Mouse (Mus musculus) spleen, adult 2 months (tissue): ENCODE measurements at regions not wholly inside any gene's neighbourhood (a gene's known extent, or its start where the extent isn't known, plus 50 kb on each side); places are given as distances from the start of the nearest gene placed in this dataset.

Experiments used
- DNase-seq, 2 experiments: peaks; one replicate each; pipeline versions ENCODE4 v3.0.0 to v3.0.0-alpha.2; 2012 to 2021; ENCODE audit warnings: low spot score in 2 of 2, low read depth in 1 of 2
- H3K27ac ChIP-seq: fragments of 200-500 bp; 2 replicates; pipeline ENCODE4 v1.5.1; 2012; ENCODE audit warnings: low read length, inconsistent platforms; ENCODE audit not compliant: insufficient read depth
- H3K27me3 ChIP-seq: fragments of 200-500 bp; 2 replicates; pipeline ENCODE4 v1.6.1; 2012; ENCODE audit warnings: mild to moderate bottlenecking, moderate library complexity, low read length, inconsistent platforms; ENCODE audit not compliant: control insufficient read depth, insufficient read depth
- H3K36me3 ChIP-seq: fragments of 200-500 bp; 2 replicates; pipeline ENCODE4 v1.6.1; 2012; ENCODE audit warnings: mild to moderate bottlenecking, low read length, inconsistent platforms; ENCODE audit not compliant: control insufficient read depth, insufficient read depth
- H3K4me1 ChIP-seq: fragments of 200-500 bp; 2 replicates; pipeline ENCODE4 v1.6.1; 2011; ENCODE audit warnings: inconsistent platforms; ENCODE audit not compliant: control insufficient read depth, insufficient read depth, insufficient read length
- H3K4me3 ChIP-seq: fragments of 200-500 bp; 2 replicates; pipeline ENCODE4 v1.5.1; 2011; ENCODE audit warnings: mild to moderate bottlenecking, inconsistent platforms; ENCODE audit not compliant: insufficient read depth, insufficient read length; ENCODE audit errors: extremely low read depth
- CTCF ChIP-seq: fragments of 200-500 bp; IDR thresholded peaks from 2 replicates; pipeline ENCODE4 v1.5.1; 2011; ENCODE audit warnings: mild to moderate bottlenecking, inconsistent platforms; ENCODE audit not compliant: insufficient read depth, insufficient read length, insufficient replicate concordance; ENCODE audit errors: extremely low read depth
- POLR2A ChIP-seq: fragments of 200-500 bp; IDR thresholded peaks from 2 replicates; pipeline ENCODE4 v1.6.1; 2011; ENCODE audit warnings: low read depth, low read length, inconsistent platforms
- WGBS: fragments of 180-500 bp; shearing (Covaris S2); methylation state at CpG from one replicate; pipeline ENCODE4 v1.1.7; 2018; 5-methylcytosine and 5-hydroxymethylcytosine counted together

DNA sequence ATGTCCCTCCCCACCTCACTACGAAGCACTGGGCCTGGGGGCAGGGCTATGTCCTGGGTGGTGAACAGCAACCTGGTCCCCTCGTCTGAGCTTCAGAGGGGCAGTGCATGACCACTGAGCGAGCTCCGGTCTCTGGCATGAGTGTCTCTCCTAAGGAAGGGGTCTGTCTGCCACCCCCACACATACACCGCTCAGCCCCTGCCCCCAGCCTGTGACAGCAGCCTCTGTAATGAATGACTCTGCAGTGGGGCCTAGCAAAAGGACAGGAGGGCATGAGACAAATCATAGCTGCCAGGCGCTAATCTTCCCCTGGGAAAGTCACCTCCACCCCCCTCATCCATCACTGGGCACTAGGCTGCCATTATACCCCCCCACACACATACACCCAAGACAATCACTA is 87.4 kb downstream of the Mrm1 start:
- Histone ChIP-seq H3K27me3 (no peaks in the 10 kb centered on the region), H3K4me3 (no peak overlapping the region), H3K4me1 (no peaks in the 10 kb centered on the region), H3K27ac (no peak overlapping the region), H3K36me3 (no peaks in the 10 kb centered on the region)
- TF ChIP-seq CTCF (no peak), POLR2A (no peak)
- DNase-seq, result no peak
- 75% methylated on average over 6 of the region's 6 CpGs for WGBS

DNA sequence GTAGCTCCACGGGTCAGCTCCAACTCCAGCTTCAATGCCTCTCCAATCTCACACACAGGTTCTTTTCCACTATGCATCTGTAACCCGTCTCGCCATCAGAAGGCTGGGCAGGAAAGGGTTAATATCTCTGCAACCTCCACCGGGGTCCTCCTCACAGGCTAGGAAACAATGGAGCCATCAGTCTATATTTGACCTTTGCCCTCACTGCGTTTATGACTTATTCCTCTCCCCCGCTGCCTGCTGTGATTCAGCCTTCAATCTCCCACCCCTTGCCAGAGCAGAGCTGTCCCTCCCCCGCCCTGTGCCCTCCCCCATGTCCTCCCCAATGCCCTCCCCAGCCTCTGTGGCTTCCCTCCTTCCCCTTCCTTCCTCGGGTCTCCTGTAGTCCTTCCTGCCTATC is 89.1 kb downstream of the Mrm1 start:
- 36% methylated on average over 8 of the region's 8 CpGs for WGBS
- TF ChIP-seq CTCF (no peak), POLR2A (no peak)
- no peak overlapping the region for H3K27ac ChIP-seq
- H3K4me3 ChIP-seq, result no peak overlapping the region
- DNase-seq, result no peak
- H3K36me3 ChIP-seq, result no peaks in the 10 kb centered on the region
- no peaks in the 10 kb centered on the region for H3K4me1 ChIP-seq
- H3K27me3 ChIP-seq, result no peaks in the 10 kb centered on the region

DNA sequence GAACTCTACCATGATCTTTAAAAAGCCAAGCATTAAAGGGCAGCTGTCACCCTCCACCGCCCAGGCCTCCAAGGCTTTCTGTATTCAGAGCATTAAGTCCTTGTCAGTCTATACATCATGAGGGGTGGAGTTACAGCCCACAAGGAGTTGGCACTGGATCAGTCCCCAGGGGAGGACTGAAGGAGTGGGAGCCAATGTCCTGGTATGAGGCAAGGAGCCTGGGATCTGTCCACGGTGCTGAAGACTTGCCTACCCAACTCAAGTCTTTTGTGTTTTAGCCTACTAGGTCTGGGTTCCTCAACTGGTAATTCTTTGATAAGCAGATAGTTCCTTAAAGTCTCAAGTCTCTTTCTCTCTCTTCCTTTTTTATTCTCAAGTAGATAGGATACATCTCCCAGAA is 90.1 kb downstream of the Mrm1 start:
- no peak for TF ChIP-seq POLR2A
- TF ChIP-seq CTCF, result no peak
- no peak overlapping the region for H3K4me3 ChIP-seq
- no peaks in the 10 kb centered on the region for H3K36me3 ChIP-seq
- no peak overlapping the region for H3K27ac ChIP-seq
- 16% methylated on average over 2 of the region's 2 CpGs for WGBS
- no peaks in the 10 kb centered on the region for H3K27me3 ChIP-seq
- no peak for DNase-seq
- H3K4me1 ChIP-seq, result no peaks in the 10 kb centered on the region

DNA sequence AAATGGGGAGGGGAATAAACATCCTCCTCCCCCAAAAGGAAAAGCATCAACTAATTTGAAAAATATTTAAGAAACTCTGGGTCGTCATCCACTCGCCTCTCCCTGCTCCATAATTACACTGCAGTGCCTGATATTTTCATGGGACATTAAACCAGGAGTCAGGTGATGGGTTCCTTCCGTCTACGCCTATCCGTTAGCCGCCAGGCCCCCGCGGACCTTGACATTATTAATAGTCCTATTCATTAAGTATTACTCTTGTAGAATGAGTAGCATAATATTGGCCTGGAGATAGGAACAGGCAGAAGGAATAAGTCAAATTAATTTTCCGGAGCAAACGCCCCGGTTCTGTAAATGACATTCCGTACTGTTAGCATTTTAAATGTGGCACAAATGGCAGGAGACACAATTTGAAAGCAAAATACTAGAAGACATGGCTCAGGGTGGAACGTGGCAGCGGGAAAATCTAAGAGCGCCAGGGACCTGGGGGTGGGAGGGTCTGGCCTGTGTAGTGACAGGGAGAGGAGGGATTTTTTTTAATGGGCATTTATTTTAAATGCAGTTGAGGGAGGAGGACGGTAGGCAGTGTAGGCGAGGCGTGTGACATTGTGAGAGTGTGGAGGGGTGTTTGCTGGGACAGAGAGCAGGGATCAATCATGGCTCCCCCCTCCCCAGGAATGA is 93.2 kb downstream of the Mrm1 start:
- DNase-seq, result no peak
- Histone ChIP-seq H3K27ac (no peak overlapping the region), H3K4me1 (no peaks in the 10 kb centered on the region), H3K27me3 (no peaks in the 10 kb centered on the region), H3K4me3 (no peak overlapping the region), H3K36me3 (no peaks in the 10 kb centered on the region)
- WGBS, result 78% methylated on average over 18 of the region's 18 CpGs
- TF ChIP-seq CTCF, result no peak
- TF ChIP-seq POLR2A, result no peak

DNA sequence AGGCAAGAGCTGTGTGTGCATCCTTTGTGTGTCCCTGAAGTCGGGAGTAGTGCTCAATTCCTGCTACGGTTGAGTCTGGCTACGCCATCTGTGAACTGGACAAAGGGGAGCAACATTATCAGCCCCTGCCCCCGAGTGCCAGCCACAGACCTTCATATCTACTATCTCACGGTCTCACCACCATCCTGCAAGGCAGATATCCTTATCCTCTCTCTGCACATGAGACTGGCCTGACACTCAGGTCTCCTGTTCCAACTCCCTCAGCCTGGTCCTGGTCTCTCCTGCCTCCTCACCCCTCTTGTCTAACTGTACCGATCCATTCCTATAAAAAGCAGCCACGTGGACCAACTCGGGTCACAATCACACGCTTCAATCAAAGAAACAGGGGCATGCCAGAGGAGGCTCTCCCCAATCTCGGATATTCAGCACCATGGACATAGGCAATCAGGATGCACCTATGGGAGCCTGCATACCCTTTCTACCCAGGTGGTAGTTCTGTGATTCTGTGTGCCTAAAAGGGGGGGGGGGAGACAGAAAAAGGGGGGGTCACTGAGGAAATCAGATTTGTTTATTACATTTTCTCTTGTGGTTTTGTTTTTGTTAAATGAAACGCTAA is 94.0 kb downstream of the Mrm1 start:
- no peak overlapping the region for H3K4me3 ChIP-seq
- H3K27me3 ChIP-seq, result no peaks in the 10 kb centered on the region
- TF ChIP-seq CTCF, result no peak
- TF ChIP-seq POLR2A, result no peak
- H3K4me1 ChIP-seq, result no peaks in the 10 kb centered on the region
- H3K27ac ChIP-seq, result no peak overlapping the region
- 55% methylated on average over 11 of the region's 11 CpGs for WGBS
- no peaks in the 10 kb centered on the region for H3K36me3 ChIP-seq
- no peak for DNase-seq

DNA sequence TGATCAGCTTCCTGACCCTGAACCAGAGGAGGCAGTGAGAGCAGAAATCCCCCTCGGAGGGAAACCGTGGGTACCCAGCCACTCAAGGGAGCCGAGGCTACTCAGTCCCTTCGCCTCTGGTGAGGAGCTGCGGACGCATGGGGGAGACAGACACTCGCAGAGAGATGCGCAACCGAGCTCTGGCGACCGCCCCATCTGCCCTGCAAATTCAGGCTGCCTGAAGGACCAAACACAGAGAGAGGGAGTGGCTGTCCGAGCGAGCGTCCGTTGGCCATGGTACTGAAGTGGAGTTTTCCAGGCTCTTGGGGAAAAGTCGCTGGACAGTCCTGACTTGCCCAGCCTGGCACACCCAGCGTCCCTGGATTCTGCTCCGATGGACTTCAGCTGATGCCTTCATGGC is 95.2 kb downstream of the Mrm1 start:
- Histone ChIP-seq H3K4me3 (no peak overlapping the region), H3K27ac (no peak overlapping the region), H3K36me3 (no peaks in the 10 kb centered on the region), H3K4me1 (no peaks in the 10 kb centered on the region), H3K27me3 (no peaks in the 10 kb centered on the region)
- WGBS, result 10% methylated on average over 18 of the region's 18 CpGs
- no peak for TF ChIP-seq CTCF
- no peak for TF ChIP-seq POLR2A
- no peak for DNase-seq

DNA sequence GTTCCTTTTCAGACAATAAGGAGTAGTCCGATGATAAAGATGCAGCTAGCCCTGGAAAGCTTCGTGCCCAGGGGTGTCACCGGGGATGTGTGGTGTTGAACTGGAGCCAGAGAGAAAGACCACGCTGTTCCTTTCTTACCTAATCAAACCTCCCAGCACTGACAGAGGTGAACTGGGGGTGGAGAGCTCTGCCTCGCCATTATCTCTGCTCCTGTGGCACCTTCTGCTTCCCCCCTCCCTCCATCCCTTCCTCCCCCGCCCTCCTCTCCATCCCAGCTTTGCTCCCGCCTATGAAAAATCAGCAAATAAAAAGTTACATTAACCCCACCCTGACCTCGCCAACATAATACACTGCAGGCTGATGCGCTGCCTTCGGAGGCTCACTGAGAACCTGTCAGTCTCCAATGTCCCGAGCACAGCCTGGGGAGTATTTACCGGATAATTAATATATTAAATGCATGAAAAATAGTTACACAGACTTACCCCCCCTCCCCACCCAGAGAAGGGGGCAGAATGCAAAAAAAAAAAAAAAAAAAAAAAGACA is 96.6 kb downstream of the Mrm1 start:
- Histone ChIP-seq H3K27ac (no peak overlapping the region), H3K4me1 (no peaks in the 10 kb centered on the region), H3K4me3 (no peak overlapping the region), H3K27me3 (no peaks in the 10 kb centered on the region), H3K36me3 (no peaks in the 10 kb centered on the region)
- 63% methylated on average over 12 of the region's 12 CpGs for WGBS
- TF ChIP-seq POLR2A (no peak), CTCF (no peak)
- DNase-seq, result no peak
